Mouse (Mus musculus): Measurements from ENCODE around the gene Vps13a.

- no peak for TF ChIP-seq CTCF (IDR thresholded peaks at IDR 0.05; ENCODE audit: low read depth)
- no peak for TF ChIP-seq EP300 (IDR thresholded peaks at IDR 0.05; ENCODE audit: low read depth)
Measured at GRCm38 (mm10) chr19:16684210-16684609, 96.5 kb downstream of the Vps13a start.

Measured in heart, postnatal 0 days (tissue).